Mouse (Mus musculus): ENCODE data around the gene Csrp1. TPM values are rescaled to one million over a fixed set of nuclear protein-coding genes. Genes with fewer than 3 reads are reported as not detected.

Csrp1 gene
- total RNA-seq, 2 experiments from 2014 or later = 47.0 to 51.1 TPM

GRCm38 (mm10) chr1:135731393-135731792, 11.5 kb downstream of the Csrp1 start:
- DNase-seq = no peak

GRCm38 (mm10) chr1:135731897-135732684, 12.2 kb downstream of the Csrp1 start:
- no peak for DNase-seq

GRCm38 (mm10) chr1:135734225-135734937, 14.5 kb downstream of the Csrp1 start:
- DNase-seq = peak; percentile 70 to 77

- DNase-seq = no peak
These were observed 15.6 kb downstream of the Csrp1 start for GRCm38 (mm10) chr1:135735460-135735859.

- DNase-seq = peak; percentile 23 to 51
These were observed 25.1 kb downstream of the Csrp1 start for GRCm38 (mm10) chr1:135744987-135745386.

- no peak for DNase-seq
These were observed 26.4 kb downstream of the Csrp1 start for GRCm38 (mm10) chr1:135746248-135746647.

- DNase-seq = peak; percentile 96 to 97
These were observed 33.0 kb downstream of the Csrp1 start for GRCm38 (mm10) chr1:135752737-135753348.

GRCm38 (mm10) chr1:135755287-135755686, 35.4 kb downstream of the Csrp1 start:
- DNase-seq = peak; percentile 86 to 89

GRCm38 (mm10) chr1:135755913-135756312, 36.1 kb downstream of the Csrp1 start:
- no peak for DNase-seq

GRCm38 (mm10) chr1:135757287-135757686, 37.4 kb downstream of the Csrp1 start:
- no peak for DNase-seq

GRCm38 (mm10) chr1:135759685-135760084, 39.8 kb downstream of the Csrp1 start:
- DNase-seq = no peak

GRCm38 (mm10) chr1:135760216-135760615, 40.4 kb downstream of the Csrp1 start:
- no peak for DNase-seq

GRCm38 (mm10) chr1:135761728-135762127, 41.9 kb downstream of the Csrp1 start:
- no peak for DNase-seq

- DNase-seq = peak in 1 of 2 experiments; percentile 55
These were observed 43.8 kb downstream of the Csrp1 start for GRCm38 (mm10) chr1:135763503-135764205.

- DNase-seq = no peak
These were observed 44.3 kb downstream of the Csrp1 start for GRCm38 (mm10) chr1:135764206-135764528.

GRCm38 (mm10) chr1:135765645-135766591, 46.1 kb downstream of the Csrp1 start, which contains the start of gene Phlda3:
Gene Phlda3 (plus strand): TSS chr1:135766119.
- peak; percentile 84 to 90 for DNase-seq

GRCm38 (mm10) chr1:135766592-135767306, 46.9 kb downstream of the Csrp1 start:
- DNase-seq = peak in 1 of 2 experiments; percentile 40

GRCm38 (mm10) chr1:135767324-135767890, 47.5 kb downstream of the Csrp1 start:
- no peak for DNase-seq

GRCm38 (mm10) chr1:135768400-135768799, 48.5 kb downstream of the Csrp1 start:
- no peak for DNase-seq

GRCm38 (mm10) chr1:135770237-135770636, 50.4 kb downstream of the Csrp1 start:
- DNase-seq = no peak
